Mouse (Mus musculus) E14TG2a.4 (cell line): ENCODE results near the gene Kirrel2.

Experiments
- H3K27me3 ChIP-seq: 2 replicates; pipeline ENCODE4 v1.6.1; 2014; ENCODE audit warnings: low read length, control low read depth; ENCODE audit not compliant: insufficient read depth
- H3K36me3 ChIP-seq: 2 replicates; pipeline ENCODE4 v1.6.1; 2014; ENCODE audit warnings: low read length, control low read depth; ENCODE audit not compliant: insufficient read depth
- H3K4me1 ChIP-seq: replicated peaks from 2 replicates; pipeline ENCODE4 v1.6.1; 2014; ENCODE audit warnings: low read depth, low read length, control low read depth
- H3K4me3 ChIP-seq: replicated peaks from 2 replicates; pipeline ENCODE4 v1.5.1; 2014; ENCODE audit warnings: mild to moderate bottlenecking, low read length
- H3K9me3 ChIP-seq: 2 replicates; pipeline ENCODE4 v1.6.1; 2014; ENCODE audit warnings: low read length, control low read depth
- CTCF ChIP-seq: conservative IDR thresholded peaks from 2 replicates; pipeline ENCODE4 v1.5.1; 2014; ENCODE audit warnings: low read length
- NANOG ChIP-seq: IDR thresholded peaks from 2 replicates; pipeline ENCODE4 v1.6.1; 2014; ENCODE audit warnings: borderline replicate concordance, low read length, mixed read lengths
- POU5F1 ChIP-seq: IDR thresholded peaks from 2 replicates; pipeline ENCODE4 v1.6.1; 2014; ENCODE audit warnings: low read length, borderline replicate concordance

Kirrel2 gene

GRCm38 (mm10) chr7:30413596-30413995 lies 43.9 kb downstream of the Kirrel2 start, which contains the start of gene Tyrobp:
TSS of gene Tyrobp (plus strand) at chr7:30413760.
- no peak for TF ChIP-seq CTCF
- Histone ChIP-seq H3K4me3 (no peak within 1 kb of the TSS), H3K4me1 (peaks cover 31% of the 10 kb centered on the region)

GRCm38 (mm10) chr7:30412735-30413147 lies 44.7 kb downstream of the Kirrel2 start:
- Histone ChIP-seq H3K36me3 (no peaks in the 10 kb centered on the region), H3K9me3 (peaks cover 8% of the 10 kb centered on the region), H3K4me3 (no peak overlapping the region), H3K27me3 (peaks cover 3% of the 10 kb centered on the region; the same call in 1 of the 2 replicates), H3K4me1 (peaks cover 25% of the 10 kb centered on the region)
- TF ChIP-seq CTCF (no peak), NANOG (no peak), POU5F1 (no peak)

More at GRCm38 (mm10) chr7:30413596-30413995, 43.9 kb downstream of the Kirrel2 start, which contains the start of gene Tyrobp:
- peaks cover 3% of the 10 kb centered on the region; the same call in 1 of the 2 replicates for H3K27me3 ChIP-seq
- peaks cover 8% of the 10 kb centered on the region for H3K9me3 ChIP-seq
- no peaks in the 10 kb centered on the region for H3K36me3 ChIP-seq

GRCm38 (mm10) chr7:30411023-30411422 lies 46.5 kb downstream of the Kirrel2 start:
- Histone ChIP-seq H3K27me3 (peaks cover 3% of the 10 kb centered on the region; the same call in 1 of the 2 replicates), H3K36me3 (no peaks in the 10 kb centered on the region), H3K4me1 (peaks cover 22% of the 10 kb centered on the region), H3K4me3 (no peak overlapping the region), H3K9me3 (peaks cover 8% of the 10 kb centered on the region)
- TF ChIP-seq NANOG (no peak), POU5F1 (no peak)

GRCm38 (mm10) chr7:30409789-30410188 lies 47.7 kb downstream of the Kirrel2 start:
- Histone ChIP-seq H3K4me3 (no peak overlapping the region), H3K36me3 (no peaks in the 10 kb centered on the region), H3K27me3 (peaks cover 3% of the 10 kb centered on the region; the same call in 1 of the 2 replicates), H3K4me1 (peaks cover 22% of the 10 kb centered on the region), H3K9me3 (peaks cover 5% of the 10 kb centered on the region)
- TF ChIP-seq POU5F1 (no peak), NANOG (no peak), CTCF (no peak)

GRCm38 (mm10) chr7:30408639-30409038 lies 48.9 kb downstream of the Kirrel2 start:
- TF ChIP-seq CTCF (no peak), NANOG (no peak), POU5F1 (no peak)
- H3K27me3 ChIP-seq = peaks cover 1% of the 10 kb centered on the region; the same call in 1 of the 2 replicates

GRCm38 (mm10) chr7:30402343-30402742 lies 55.1 kb downstream of the Kirrel2 start:
- Histone ChIP-seq H3K36me3 (no peaks in the 10 kb centered on the region), H3K4me3 (no peak overlapping the region), H3K4me1 (peaks cover 4% of the 10 kb centered on the region; the same call in 1 of the 2 replicates), H3K27me3 (no peaks in the 10 kb centered on the region), H3K9me3 (no peaks in the 10 kb centered on the region)
- TF ChIP-seq NANOG = no peak
- no peak for TF ChIP-seq POU5F1
- no peak for TF ChIP-seq CTCF

More at GRCm38 (mm10) chr7:30408639-30409038, 48.9 kb downstream of the Kirrel2 start:
- Histone ChIP-seq H3K4me3 (no peak overlapping the region), H3K36me3 (no peaks in the 10 kb centered on the region), H3K4me1 (peaks cover 24% of the 10 kb centered on the region), H3K9me3 (peaks cover 5% of the 10 kb centered on the region)

- Histone ChIP-seq H3K4me3 (no peak overlapping the region), H3K36me3 (no peaks in the 10 kb centered on the region), H3K27me3 (no peaks in the 10 kb centered on the region), H3K4me1 (0 out of 2 replicates have a peak, but pooled peaks cover 7% of the 10 kb centered on the region), H3K9me3 (no peaks in the 10 kb centered on the region)
- TF ChIP-seq POU5F1 = no peak
- no peak for TF ChIP-seq CTCF
- no peak for TF ChIP-seq NANOG
These were observed 57.8 kb downstream of the Kirrel2 start for GRCm38 (mm10) chr7:30399671-30400070.
